Comparison of ENCODE assay signal across 8 mouse cellular contexts in genomic region chr13:107619430-107619927, GRCm38 (mm10).
DNase-seq lines count a peak whose midpoint lies in the region; ATAC-seq lines count a peak whose summit lies in the region.

No protein-coding gene starts in this region.

- peaks cover 26% of the 10 kb centered on the region for H3K4me1 ChIP-seq in forebrain, embryonic 15.5 days

- DNase-seq in CD4-positive, CD25-positive, alpha-beta regulatory T cell, adult 2 months (ENCODE audit: low read depth, low spot score) = peak; percentile 4
- peak; percentile 94 for DNase-seq in 416B (ENCODE audit: low read depth)
- DNase-seq in thymus, postnatal 25 days = no peak
- no peak for DNase-seq in left cerebral cortex, adult 18-20 months (ENCODE audit: low spot score in 2 of 2)
- DNase-seq in thymus, postnatal 10 days (ENCODE audit: low spot score in 2 of 2) = no peak

- no peak overlapping the region for H3K9ac ChIP-seq in forebrain, embryonic 15.5 days (replicated peaks)

- peak overlapping the region; percentile 44; the same call in 1 of the 2 replicates for H3K27ac ChIP-seq in forebrain, embryonic 15.5 days (replicated peaks)

- ATAC-seq in CD4-positive, CD25-positive, alpha-beta regulatory T cell, adult 4 months = no peak
- peak; percentile 54; the same call in 1 of the 2 replicates for ATAC-seq in forebrain, embryonic 15.5 days (replicated peaks)
- peak; percentile 89 for ATAC-seq in megakaryocyte, adult 5-6 weeks (ENCODE audit: poor library complexity, severe bottlenecking)

- no peaks in the 10 kb centered on the region for H3K36me3 ChIP-seq in forebrain, embryonic 15.5 days

- no peaks in the 10 kb centered on the region for H3K9me3 ChIP-seq in forebrain, embryonic 15.5 days

- no peak overlapping the region for H3K4me2 ChIP-seq in forebrain, embryonic 15.5 days (replicated peaks)

- H3K27me3 ChIP-seq in forebrain, embryonic 15.5 days = no peaks in the 10 kb centered on the region

- WGBS in forebrain, embryonic 15.5 days = 45% methylated on average over 9 of the region's 9 CpGs

- H3K4me3 ChIP-seq in forebrain, embryonic 15.5 days = no peak overlapping the region

Comparison
In these comparisons a context has a peak if more than half of its experiments do, and no peak if none do; other contexts are left out.
1. DNase-seq: peak in CD4-positive, CD25-positive, alpha-beta regulatory T cell, adult 2 months (single experiment) and 416B (single experiment); none in thymus, postnatal 25 days (single experiment), left cerebral cortex, adult 18-20 months (0 of 2) and thymus, postnatal 10 days (0 of 2).